Comparison of ENCODE assay signal across 19 mouse cellular contexts in genomic region chr7:121165616-121166015, GRCm38 (mm10).
DNase-seq lines count a peak whose midpoint lies in the region; ATAC-seq and TF ChIP-seq lines count a peak whose summit lies in the region.
"Had no signal": no experiment of that assay in that cellular context is flagged by ENCODE, and none has a peak within 500 bp of the region (broad histone marks: within the 10 kb centered on the region; RNA-seq: fewer than 3 reads in every experiment).

No protein-coding gene starts in this region.

- no peak overlapping the region for H3K9ac ChIP-seq in forebrain, embryonic 14.5 days (ENCODE audit: low read length)
- H3K9ac ChIP-seq in forebrain, embryonic 13.5 days: no peak overlapping the region
- H3K9ac ChIP-seq in midbrain, embryonic 13.5 days (replicated peaks): no peak overlapping the region
- H3K9ac ChIP-seq in midbrain, embryonic 11.5 days (ENCODE audit: low read length): no peak overlapping the region
- no peak overlapping the region for H3K9ac ChIP-seq in midbrain, postnatal 0 days (replicated peaks; ENCODE audit: low read length, poor library complexity, severe bottlenecking)
- H3K9ac ChIP-seq in heart, embryonic 12.5 days: no peak overlapping the region
- H3K9ac ChIP-seq: forebrain, embryonic 15.5 days; heart, embryonic 13.5 days; limb, embryonic 12.5 days; liver, embryonic 14.5 days; neural tube, embryonic 15.5 days had no signal

- no peaks in the 10 kb centered on the region for H3K4me1 ChIP-seq in forebrain, embryonic 14.5 days (ENCODE audit: control insufficient read depth, insufficient read depth, low read length)
- H3K4me1 ChIP-seq in forebrain, embryonic 13.5 days: 0 out of 2 replicates have a peak, but pooled peaks cover 5% of the 10 kb centered on the region
- peaks cover 9% of the 10 kb centered on the region; the same call in 1 of the 2 replicates for H3K4me1 ChIP-seq in midbrain, embryonic 13.5 days (replicated peaks)
- H3K4me1 ChIP-seq in midbrain, embryonic 11.5 days (ENCODE audit: control insufficient read depth, insufficient read depth, low read length): no peaks in the 10 kb centered on the region
- no peaks in the 10 kb centered on the region for H3K4me1 ChIP-seq in midbrain, postnatal 0 days (ENCODE audit: insufficient read depth, low read length)
- no peaks in the 10 kb centered on the region for H3K4me1 ChIP-seq in heart, embryonic 12.5 days (replicated peaks)
- H3K4me1 ChIP-seq: forebrain, embryonic 15.5 days; heart, embryonic 13.5 days; limb, embryonic 12.5 days had no signal

- DNase-seq in forebrain, embryonic 14.5 days (ENCODE audit: low spot score): peak; percentile 28
- no peak for DNase-seq in midbrain, embryonic 11.5 days (ENCODE audit: low spot score, missing footprints)
- DNase-seq in ZHBTc4 (ENCODE audit: low read depth, low spot score): peak; percentile 61
- DNase-seq in midbrain, postnatal 0 days (ENCODE audit: low spot score): peak; percentile 20
- DNase-seq: adrenal gland, postnatal 25 days; heart, postnatal 36 days; kidney, adult 8-10 months; thymus, adult 2 months had no signal

- no peak overlapping the region for H3K4me2 ChIP-seq in forebrain, embryonic 14.5 days (ENCODE audit: low read length)
- H3K4me2 ChIP-seq in forebrain, embryonic 13.5 days: no peak overlapping the region
- no peak overlapping the region for H3K4me2 ChIP-seq in midbrain, embryonic 13.5 days (replicated peaks)
- H3K4me2 ChIP-seq in midbrain, embryonic 11.5 days: no peak overlapping the region
- no peak overlapping the region for H3K4me2 ChIP-seq in midbrain, postnatal 0 days (ENCODE audit: low read depth, low read length, poor library complexity, severe bottlenecking)
- no peak overlapping the region for H3K4me2 ChIP-seq in heart, embryonic 12.5 days
- H3K4me2 ChIP-seq: forebrain, embryonic 15.5 days; heart, embryonic 13.5 days; limb, embryonic 12.5 days; neural tube, embryonic 15.5 days had no signal

- no peaks in the 10 kb centered on the region for H3K9me3 ChIP-seq in forebrain, embryonic 14.5 days (replicated peaks; ENCODE audit: control insufficient read depth, low read length)
- no peaks in the 10 kb centered on the region for H3K9me3 ChIP-seq in forebrain, embryonic 13.5 days (replicated peaks)
- H3K9me3 ChIP-seq in midbrain, embryonic 13.5 days: no peaks in the 10 kb centered on the region
- no peaks in the 10 kb centered on the region for H3K9me3 ChIP-seq in midbrain, embryonic 11.5 days (ENCODE audit: control insufficient read depth, low read length)
- no peaks in the 10 kb centered on the region for H3K9me3 ChIP-seq in midbrain, postnatal 0 days (ENCODE audit: low read length)
- H3K9me3 ChIP-seq in heart, embryonic 12.5 days (replicated peaks): no peaks in the 10 kb centered on the region
- H3K9me3 ChIP-seq: forebrain, embryonic 15.5 days; heart, embryonic 13.5 days; limb, embryonic 12.5 days; neural tube, embryonic 15.5 days had no signal

- WGBS in forebrain, embryonic 14.5 days: 43% methylated on average over 1 of the region's 1 CpGs
- 50% methylated on average over 1 of the region's 1 CpGs for WGBS in forebrain, embryonic 13.5 days
- WGBS in midbrain, embryonic 13.5 days: 37% methylated on average over 1 of the region's 1 CpGs
- WGBS in midbrain, embryonic 11.5 days: 58% methylated on average over 1 of the region's 1 CpGs
- 42% methylated on average over 1 of the region's 1 CpGs for WGBS in midbrain, postnatal 0 days
- 69% methylated on average over 1 of the region's 1 CpGs for WGBS in heart, embryonic 12.5 days

- no peak for TF ChIP-seq CTCF in midbrain, postnatal 0 days (IDR thresholded peaks at IDR 0.05)

- no peak overlapping the region for H3K4me3 ChIP-seq in forebrain, embryonic 14.5 days (ENCODE audit: low read depth, low read length)
- H3K4me3 ChIP-seq in forebrain, embryonic 13.5 days: no peak overlapping the region
- H3K4me3 ChIP-seq in midbrain, embryonic 13.5 days (replicated peaks): no peak overlapping the region
- H3K4me3 ChIP-seq in midbrain, embryonic 11.5 days (ENCODE audit: low read depth, low read length): no peak overlapping the region
- H3K4me3 ChIP-seq in midbrain, postnatal 0 days (ENCODE audit: low read depth, low read length): no peak overlapping the region
- no peak overlapping the region for H3K4me3 ChIP-seq in heart, embryonic 12.5 days
- H3K4me3 ChIP-seq: forebrain, embryonic 15.5 days; heart, embryonic 13.5 days; limb, embryonic 12.5 days; neural tube, embryonic 15.5 days had no signal

- H3K36me3 ChIP-seq in forebrain, embryonic 14.5 days (ENCODE audit: control insufficient read depth, insufficient read depth, low read length): no peaks in the 10 kb centered on the region
- H3K36me3 ChIP-seq in forebrain, embryonic 13.5 days (ENCODE audit: poor library complexity, severe bottlenecking): no peaks in the 10 kb centered on the region
- H3K36me3 ChIP-seq in midbrain, embryonic 13.5 days: no peaks in the 10 kb centered on the region
- no peaks in the 10 kb centered on the region for H3K36me3 ChIP-seq in midbrain, embryonic 11.5 days (ENCODE audit: control insufficient read depth, insufficient read depth, low read length)
- no peaks in the 10 kb centered on the region for H3K36me3 ChIP-seq in midbrain, postnatal 0 days (ENCODE audit: insufficient read depth, low read length)
- H3K36me3 ChIP-seq in heart, embryonic 12.5 days: no peaks in the 10 kb centered on the region
- H3K36me3 ChIP-seq: forebrain, embryonic 15.5 days; heart, embryonic 13.5 days; limb, embryonic 12.5 days; neural tube, embryonic 15.5 days had no signal

- no peak for ATAC-seq in forebrain, embryonic 14.5 days
- ATAC-seq in forebrain, embryonic 13.5 days: no peak
- peak; percentile 60 for ATAC-seq in midbrain, embryonic 13.5 days
- no peak for ATAC-seq in midbrain, embryonic 11.5 days (ENCODE audit: low FRiP score)
- ATAC-seq in midbrain, postnatal 0 days (ENCODE audit: low FRiP score): 0 out of 2 replicates have a peak, but pooled peaks have one; percentile 13
- ATAC-seq in erythroblast, adult 5-6 weeks (replicated peaks; ENCODE audit: low FRiP score, poor library complexity, severe bottlenecking): no peak
- ATAC-seq in heart, embryonic 12.5 days (ENCODE audit: insufficient number of reproducible peaks, low FRiP score): no peak
- ATAC-seq: CD4-positive, CD25-positive, alpha-beta regulatory T cell, adult 4 months; forebrain, embryonic 15.5 days; lung, postnatal 0 days had no signal

- no peaks in the 10 kb centered on the region for H3K27me3 ChIP-seq in forebrain, embryonic 14.5 days (replicated peaks; ENCODE audit: control insufficient read depth, insufficient read depth, low read length)
- peaks cover 54% of the 10 kb centered on the region for H3K27me3 ChIP-seq in forebrain, embryonic 13.5 days
- no peaks in the 10 kb centered on the region for H3K27me3 ChIP-seq in midbrain, embryonic 13.5 days
- H3K27me3 ChIP-seq in midbrain, embryonic 11.5 days (ENCODE audit: control insufficient read depth, insufficient read depth, low read length): no peaks in the 10 kb centered on the region
- no peaks in the 10 kb centered on the region for H3K27me3 ChIP-seq in midbrain, postnatal 0 days (ENCODE audit: insufficient read depth, low read length)
- H3K27me3 ChIP-seq in heart, embryonic 12.5 days (replicated peaks): 0 out of 2 replicates have a peak, but pooled peaks cover 4% of the 10 kb centered on the region
- H3K27me3 ChIP-seq: heart, embryonic 13.5 days had no signal

- H3K27ac ChIP-seq in forebrain, embryonic 14.5 days (ENCODE audit: low read depth, low read length): no peak overlapping the region
- H3K27ac ChIP-seq in forebrain, embryonic 13.5 days: no peak overlapping the region
- no peak overlapping the region for H3K27ac ChIP-seq in midbrain, embryonic 13.5 days
- H3K27ac ChIP-seq in midbrain, embryonic 11.5 days (ENCODE audit: low read depth, low read length): no peak overlapping the region
- H3K27ac ChIP-seq in midbrain, postnatal 0 days (ENCODE audit: low read depth, low read length): no peak overlapping the region
- H3K27ac ChIP-seq in heart, embryonic 12.5 days (ENCODE audit: poor library complexity, severe bottlenecking): no peak overlapping the region
- H3K27ac ChIP-seq: forebrain, embryonic 15.5 days; heart, embryonic 13.5 days; limb, embryonic 12.5 days; liver, embryonic 14.5 days; neural tube, embryonic 15.5 days had no signal

Comparison
In these comparisons a context has a peak if more than half of its experiments do, and no peak if none do; other contexts are left out.
1. ATAC-seq: peak in midbrain, embryonic 13.5 days (single experiment) and midbrain, postnatal 0 days (single experiment); none in forebrain, embryonic 14.5 days (single experiment), forebrain, embryonic 13.5 days (single experiment), midbrain, embryonic 11.5 days (single experiment), erythroblast, adult 5-6 weeks (single experiment) and heart, embryonic 12.5 days (single experiment).